Mouse (Mus musculus) thymus, adult 2 months (tissue): ENCODE data around the gene H2-Q6. TPM values are rescaled to one million over a fixed set of nuclear protein-coding genes. Genes with fewer than 3 reads are reported as not detected.
"Not testable (repeated sequence)": the region's sequence is repeated elsewhere in the genome, so short reads cannot be mapped to it uniquely, and the experiment has no call there.

Experiments
- DNase-seq: peaks from one replicate; pipeline ENCODE4 v3.0.0; 2021
- H3K27ac ChIP-seq: fragments of 200-500 bp; 2 replicates; pipeline ENCODE4 v1.5.1; 2012; ENCODE audit warnings: low read length, control low read depth; ENCODE audit not compliant: control insufficient read depth, insufficient read depth
- H3K27me3 ChIP-seq: fragments of 200-500 bp; 2 replicates; pipeline ENCODE4 v1.6.1; 2012; ENCODE audit warnings: mild to moderate bottlenecking, low read length, moderate library complexity, mixed read lengths; ENCODE audit not compliant: control insufficient read depth, insufficient read depth
- H3K36me3 ChIP-seq: fragments of 200-500 bp; 2 replicates; pipeline ENCODE4 v1.6.1; 2012; ENCODE audit warnings: mild to moderate bottlenecking, low read length, moderate library complexity; ENCODE audit not compliant: control insufficient read depth, insufficient read depth
- H3K4me1 ChIP-seq: fragments of 200-500 bp; replicated peaks from 2 replicates; pipeline ENCODE4 v1.6.1; 2012; ENCODE audit warnings: low read length; ENCODE audit not compliant: control insufficient read depth, insufficient read depth
- H3K4me3 ChIP-seq: fragments of 200-500 bp; 2 replicates; pipeline ENCODE4 v1.5.1; 2012; ENCODE audit warnings: mild to moderate bottlenecking, low read length, control low read depth, moderate library complexity; ENCODE audit not compliant: control insufficient read depth, insufficient read depth
- CTCF ChIP-seq: fragments of 200-500 bp; IDR thresholded peaks from 2 replicates; pipeline ENCODE4 v1.5.1; 2012; ENCODE audit warnings: mild to moderate bottlenecking, control low read depth, low read length, moderate library complexity, borderline replicate concordance; ENCODE audit not compliant: control insufficient read depth, poor library complexity, insufficient read depth; ENCODE audit errors: extremely low read depth
- POLR2A ChIP-seq: fragments of 200-500 bp; IDR thresholded peaks from 2 replicates; pipeline ENCODE4 v1.6.1; 2012; ENCODE audit warnings: mild to moderate bottlenecking, low read length, control low read depth, moderate library complexity; ENCODE audit not compliant: control insufficient read depth, poor library complexity, insufficient read depth; ENCODE audit errors: extremely low read depth
- WGBS: fragments of 180-500 bp; shearing (Covaris S2); methylation state at CpG from one replicate; pipeline ENCODE4 v1.1.7; 2018; 5-methylcytosine and 5-hydroxymethylcytosine counted together
- polyA plus RNA-seq: library from polyadenylated mRNA; depleted of rRNA; stranded (reverse); fragments of >200 nt; gene quantifications from 2 replicates; pipeline ENCODE4 v1.2.3, GENCODE M21; 2012

Gene H2-Q6
- polyA plus RNA-seq, 1 experiment = 165 TPM

DNA sequence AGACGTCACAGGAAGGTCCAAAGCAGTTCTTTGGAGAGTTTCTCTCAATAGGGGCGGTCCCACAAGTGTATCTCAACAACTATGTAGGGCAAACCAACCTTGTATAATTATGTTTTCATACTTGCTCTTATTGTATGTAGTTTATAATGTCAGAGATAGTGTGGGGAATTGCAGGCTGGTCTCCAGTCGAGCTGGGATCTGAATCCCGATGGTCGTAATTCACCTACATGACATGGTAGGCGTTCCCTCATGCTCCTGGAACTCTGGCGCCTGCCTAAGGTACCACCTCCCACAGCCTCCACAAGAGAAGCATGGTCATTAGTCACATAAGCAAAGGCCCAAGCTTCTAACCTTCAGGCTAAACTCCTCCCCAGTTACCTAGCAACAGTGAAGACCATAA, 5.9 kb upstream of the H2-Q6 start:
- Histone ChIP-seq H3K4me3 (no peak overlapping the region), H3K4me1 (peaks cover 3% of the 10 kb centered on the region), H3K36me3 (no peaks in the 10 kb centered on the region), H3K27me3 (no peaks in the 10 kb centered on the region; the same call in 1 of the 2 replicates), H3K27ac (no peak overlapping the region)
- 86% methylated on average over 7 of the region's 7 CpGs for WGBS
- no peak for TF ChIP-seq CTCF
- no peak for TF ChIP-seq POLR2A
- no peak for DNase-seq

DNA sequence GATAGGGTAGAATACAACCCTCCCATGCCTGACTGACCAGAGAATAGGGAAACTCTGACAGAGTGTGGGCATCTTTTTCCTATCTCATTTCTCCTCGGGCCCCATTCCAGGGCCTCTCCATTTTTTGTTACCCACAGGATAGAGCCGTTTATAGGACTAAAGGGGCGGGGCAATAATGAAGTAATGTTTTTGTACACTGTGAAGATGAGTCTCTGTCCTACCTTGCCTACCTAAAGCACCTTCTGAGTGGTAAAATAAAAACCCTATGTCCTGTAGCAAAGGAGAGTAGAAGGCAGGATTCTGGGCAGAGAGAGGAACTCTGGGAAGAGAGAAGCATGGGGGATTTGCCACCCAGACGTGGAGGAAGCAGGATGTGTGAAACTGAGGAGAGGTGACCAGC, 5.1 kb upstream of the H2-Q6 start:
- not testable (repeated sequence) for H3K4me1 ChIP-seq, H3K27ac ChIP-seq, H3K4me3 ChIP-seq, H3K36me3 ChIP-seq, DNase-seq, H3K27me3 ChIP-seq
- 71% methylated on average over 4 of the region's 4 CpGs for WGBS

DNA sequence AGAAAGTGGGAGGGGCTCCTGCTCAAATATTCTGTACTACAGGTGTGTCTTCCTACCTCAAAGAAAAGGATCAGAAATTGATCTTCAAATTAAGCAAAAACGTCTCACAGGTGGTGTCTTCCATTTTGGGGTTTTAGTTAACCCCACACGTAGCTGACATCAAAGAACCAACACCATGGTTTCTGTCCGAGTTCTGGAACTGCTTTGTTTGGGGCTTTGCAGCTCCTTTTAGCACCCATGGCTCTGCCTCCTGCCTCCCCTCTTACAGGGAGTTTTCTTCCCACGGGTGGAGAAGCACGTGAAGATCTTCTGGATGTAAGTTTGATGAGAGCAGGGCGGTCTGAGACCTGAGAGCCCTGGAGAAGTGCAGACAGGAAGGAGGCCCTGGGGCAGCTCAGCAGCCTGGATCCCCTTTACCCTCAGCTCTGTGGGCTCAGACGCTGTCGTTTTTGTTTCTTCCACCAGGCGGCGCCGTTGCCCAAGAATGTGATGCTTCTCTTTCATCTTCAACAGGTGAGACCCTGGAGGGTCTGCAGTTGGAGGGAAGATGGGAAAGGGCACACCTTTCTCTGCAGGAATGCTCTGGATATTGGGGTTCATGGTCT, 4.3 kb upstream of the H2-Q6 start:
- TF ChIP-seq CTCF = peak; percentile 84; the same call in 1 of the 2 replicates
- WGBS = 6% methylated on average over 11 of the region's 11 CpGs
- not testable (repeated sequence) for H3K4me3 ChIP-seq, H3K36me3 ChIP-seq, H3K4me1 ChIP-seq, H3K27me3 ChIP-seq, H3K27ac ChIP-seq
- DNase-seq = peak; percentile 60

DNA sequence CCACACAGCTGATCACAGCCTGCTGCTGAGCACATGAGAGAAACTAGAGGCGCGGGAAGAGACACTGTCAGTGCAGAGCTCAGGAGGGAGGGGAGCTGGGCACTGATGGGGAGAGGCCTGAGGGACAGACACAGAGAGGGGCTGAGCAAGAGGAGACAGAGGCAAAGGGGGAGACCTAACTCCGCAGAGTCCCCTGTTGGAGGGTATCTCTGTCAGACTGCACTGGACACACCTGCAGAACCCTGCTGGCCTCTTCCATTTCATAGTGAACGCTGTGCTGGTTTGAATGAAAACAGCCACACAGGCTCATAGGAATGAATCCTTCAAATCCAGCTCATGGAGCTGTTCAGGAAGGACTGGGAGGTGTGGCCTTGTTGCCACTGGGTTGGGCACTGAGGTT, 3.3 kb upstream of the H2-Q6 start:
- DNase-seq, H3K36me3 ChIP-seq, H3K27ac ChIP-seq, H3K4me3 ChIP-seq, H3K27me3 ChIP-seq, H3K4me1 ChIP-seq: not testable (repeated sequence)
- 96% methylated on average over 4 of the region's 4 CpGs for WGBS

DNA sequence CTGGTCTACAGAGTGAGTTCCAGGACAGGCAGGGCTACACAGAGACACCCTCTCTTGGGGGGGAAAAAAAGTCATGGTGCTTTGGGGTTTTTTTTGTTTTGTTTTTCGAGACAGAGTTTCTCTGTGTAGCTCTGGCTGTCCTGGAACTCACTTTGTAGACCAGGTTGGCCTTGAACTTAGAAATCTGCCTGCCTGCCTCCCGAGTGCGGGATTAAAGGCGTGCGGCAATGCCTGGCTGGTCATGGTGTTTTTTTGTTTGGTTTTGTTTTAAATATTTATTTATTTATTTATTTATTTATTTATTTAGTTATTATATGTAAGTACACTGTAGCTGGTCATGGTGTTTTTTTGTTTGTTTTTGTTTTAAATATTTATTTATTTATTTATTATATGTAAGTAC, 2.3 kb upstream of the H2-Q6 start:
- not testable (repeated sequence) for H3K4me3 ChIP-seq, DNase-seq, H3K27me3 ChIP-seq, H3K27ac ChIP-seq, H3K4me1 ChIP-seq, H3K36me3 ChIP-seq
- WGBS = 94% methylated on average over 5 of the region's 5 CpGs

DNA sequence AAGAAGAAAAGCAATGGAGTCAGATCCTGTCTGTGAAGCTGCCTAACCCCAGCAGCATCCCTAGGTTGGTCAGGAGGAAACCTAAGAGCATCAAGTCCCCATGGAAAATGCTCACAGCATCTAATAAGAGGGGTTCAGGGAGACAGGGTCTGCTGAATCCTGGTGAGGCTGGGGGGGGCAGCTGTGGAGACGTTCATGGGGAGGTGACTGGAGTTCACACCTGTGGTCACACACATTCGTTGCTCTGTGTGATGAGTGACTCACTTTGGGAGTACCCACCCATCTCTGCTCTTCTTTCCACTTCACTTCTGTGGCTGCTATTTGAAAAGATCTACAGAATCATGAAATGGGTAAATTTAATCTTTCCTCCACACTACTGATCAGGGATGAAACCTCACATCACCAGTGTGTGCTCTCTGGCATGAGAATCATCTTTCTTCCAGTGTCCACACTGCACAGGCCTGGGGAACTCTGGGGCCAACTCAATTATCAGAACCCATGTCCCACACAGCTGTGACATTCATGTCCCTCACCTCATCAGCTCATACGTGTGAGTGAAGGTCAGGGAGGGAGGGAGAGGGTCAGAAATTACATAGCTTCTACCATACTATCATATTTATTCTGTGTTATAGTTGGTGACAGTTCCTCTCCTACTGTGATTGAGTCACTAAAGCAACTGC, 1.4 kb upstream of the H2-Q6 start:
- not testable (repeated sequence) for DNase-seq, H3K27me3 ChIP-seq, H3K4me1 ChIP-seq, H3K4me3 ChIP-seq, H3K27ac ChIP-seq, H3K36me3 ChIP-seq
- WGBS = 53% methylated on average over 3 of the region's 3 CpGs

DNA sequence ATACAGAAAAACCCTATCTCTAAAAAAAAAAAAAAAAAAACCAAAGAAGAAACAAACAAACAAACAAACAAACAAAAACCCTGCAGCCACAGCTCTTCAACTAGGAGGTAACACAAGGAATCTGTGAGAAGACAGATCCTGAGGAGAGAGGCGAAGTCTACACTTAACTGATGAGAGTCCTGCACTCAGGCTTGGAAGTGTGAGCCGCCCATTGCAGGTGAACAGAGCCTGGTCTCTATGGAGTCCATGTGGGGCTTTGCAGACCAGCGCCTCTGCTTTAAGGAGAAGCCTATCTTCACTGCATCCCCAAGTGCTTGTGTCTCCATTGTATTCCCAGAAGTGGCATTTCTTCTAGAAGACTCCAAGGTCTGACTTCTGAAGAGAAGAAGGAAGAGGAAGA, 544 bp upstream of the H2-Q6 start:
- 89% methylated on average over 3 of the region's 3 CpGs for WGBS
- not testable (repeated sequence) for H3K4me1 ChIP-seq, H3K27ac ChIP-seq, DNase-seq, H3K4me3 ChIP-seq, H3K27me3 ChIP-seq, H3K36me3 ChIP-seq

DNA sequence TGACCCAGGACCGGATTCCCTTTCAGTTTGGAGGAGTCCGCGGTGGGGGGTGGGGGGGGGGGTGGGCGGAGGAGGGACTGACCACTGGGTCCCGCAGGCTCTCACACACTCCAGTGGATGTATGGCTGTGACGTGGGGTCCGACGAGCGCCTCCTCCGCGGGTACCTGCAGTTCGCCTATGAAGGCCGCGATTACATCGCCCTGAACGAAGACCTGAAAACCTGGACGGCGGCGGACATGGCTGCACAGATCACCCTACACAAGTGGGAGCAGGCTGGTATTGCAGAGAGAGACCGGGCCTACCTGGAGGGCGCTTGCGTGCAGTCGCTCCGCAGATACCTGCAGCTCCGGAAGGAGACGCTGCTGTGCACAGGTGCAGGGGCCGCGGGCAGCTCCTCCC, 824 bp downstream of the H2-Q6 start:
- H3K27me3 ChIP-seq, DNase-seq, H3K27ac ChIP-seq, H3K36me3 ChIP-seq, H3K4me1 ChIP-seq: not testable (repeated sequence)
- 37% methylated on average over 28 of the region's 28 CpGs for WGBS
- H3K4me3 ChIP-seq = peak overlapping the region; percentile 30

DNA sequence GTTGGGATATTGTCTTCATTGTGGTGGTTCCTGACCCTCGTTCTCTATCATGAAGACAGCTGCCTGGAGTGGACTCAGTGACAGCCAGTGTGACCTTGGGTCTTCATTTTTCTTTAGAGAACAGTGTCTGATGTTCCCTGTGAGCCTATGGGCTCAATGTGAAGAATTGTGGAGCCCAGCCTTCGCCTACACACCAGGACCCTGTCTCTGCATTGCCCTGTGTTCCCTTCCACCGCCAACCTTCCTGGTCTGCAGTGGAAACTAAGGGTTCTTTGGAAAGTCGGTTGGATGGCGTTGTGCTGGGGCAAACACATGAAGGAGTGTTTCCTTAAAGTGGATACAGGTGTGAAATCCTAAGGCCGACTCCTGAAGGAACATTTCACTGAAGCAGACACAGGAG, 4.2 kb downstream of the H2-Q6 start:
- H3K4me3 ChIP-seq, DNase-seq, H3K4me1 ChIP-seq, H3K27me3 ChIP-seq, H3K36me3 ChIP-seq, H3K27ac ChIP-seq: not testable (repeated sequence)
- 96% methylated on average over 6 of the region's 6 CpGs for WGBS

DNA sequence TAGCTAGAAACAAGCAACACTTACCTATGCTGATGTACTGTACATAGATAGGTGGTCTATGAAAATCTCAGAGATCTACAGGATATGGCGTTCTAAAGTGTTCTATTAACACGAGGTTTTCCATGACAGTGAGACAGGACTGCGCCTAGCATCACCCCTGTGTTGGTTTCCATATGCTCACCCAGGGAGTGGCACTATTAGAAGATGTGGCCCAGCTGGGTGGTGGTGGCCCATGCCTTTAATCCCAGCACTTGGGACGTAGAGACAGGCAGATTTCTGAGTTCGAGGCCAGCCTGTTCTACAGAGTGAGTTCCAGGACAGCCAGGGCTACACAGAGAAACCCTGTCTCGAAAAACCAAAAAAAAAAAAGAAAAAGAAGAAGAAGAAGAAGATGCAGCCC, 6.0 kb downstream of the H2-Q6 start:
- not testable (repeated sequence) for H3K27me3 ChIP-seq, H3K27ac ChIP-seq, H3K4me3 ChIP-seq, H3K36me3 ChIP-seq, DNase-seq, H3K4me1 ChIP-seq
- WGBS = 89% methylated on average over 6 of the region's 6 CpGs

DNA sequence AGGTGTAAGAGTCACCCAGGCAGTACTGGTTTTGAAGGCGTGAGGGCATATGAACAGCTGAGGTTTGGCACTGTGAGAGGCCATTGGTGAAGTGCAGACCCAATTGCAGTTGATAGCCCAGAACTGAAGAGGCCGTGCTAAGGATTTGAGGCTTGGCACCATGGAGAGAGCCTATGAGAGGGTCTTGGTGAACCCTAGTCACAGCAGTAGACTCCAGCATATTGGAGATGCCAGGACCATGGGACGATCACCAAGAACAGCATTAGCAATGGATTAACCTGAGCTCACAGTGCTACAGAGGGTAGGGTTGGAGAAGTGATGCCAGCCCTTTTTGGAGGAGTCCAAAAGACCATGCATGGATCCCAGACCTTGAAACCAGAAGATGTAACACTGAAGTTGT, 7.5 kb downstream of the H2-Q6 start:
- H3K4me1 ChIP-seq, DNase-seq, H3K36me3 ChIP-seq, H3K4me3 ChIP-seq, H3K27me3 ChIP-seq, H3K27ac ChIP-seq: not testable (repeated sequence)
- 91% methylated on average over 3 of the region's 3 CpGs for WGBS
